Mouse (Mus musculus): ENCODE results near the gene Gm14632. TPM values are rescaled to one million over a fixed set of nuclear protein-coding genes. Genes with fewer than 3 reads are reported as not detected.

Gm14632 gene
- polyA plus RNA-seq (2014; fragmentation: Illumina TruSeq; extraction: RNeasy Lipid Tissue Mini Kit (QIAGEN cat#74804); ENCODE audit: low read depth, low replicate concordance) = not detected

GRCm38 (mm10) chrX:30329472-30329871, at the start of gene Gm14632:
Gm14632 (plus strand) TSS chrX:30329772.

Measured in adipose tissue, adult 10 weeks (tissue).